Mouse (Mus musculus) hindbrain, postnatal 0 days (tissue): ENCODE measurements at regions not wholly inside any gene's neighbourhood (a gene's known extent, or its start where the extent isn't known, plus 50 kb on each side); places are given as distances from the start of the nearest gene placed in this dataset.
"Not testable (repeated sequence)": the region's sequence is repeated elsewhere in the genome, so short reads cannot be mapped to it uniquely, and the experiment has no call there.

ENCODE experiments used
- ATAC-seq: fragments of 200-750 bp; cut with Nextera tagmentation; 2 replicates; pipeline ENCODE4 v1.8.0; 2017; ENCODE audit warnings: mild to moderate bottlenecking, moderate TSS enrichment, moderate library complexity
- DNase-seq: peaks from one replicate; pipeline ENCODE4 v3.0.0-alpha.2; 2015; ENCODE audit warnings: low spot score
- H3K27ac ChIP-seq: fragments of 300-500 bp; sonication (generic); 2 replicates; pipeline ENCODE4 v1.5.1; 2014; ENCODE audit warnings: mild to moderate bottlenecking
- H3K27me3 ChIP-seq: fragments of 300-500 bp; sonication (generic); 2 replicates; pipeline ENCODE4 v1.6.1; 2014; ENCODE audit warnings: low read length, mixed read lengths; ENCODE audit not compliant: insufficient read depth
- H3K36me3 ChIP-seq: fragments of 300-500 bp; sonication (generic); 2 replicates; pipeline ENCODE4 v1.6.1; 2014; ENCODE audit warnings: low read length, mixed read lengths; ENCODE audit not compliant: insufficient read depth
- H3K4me1 ChIP-seq: fragments of 300-500 bp; sonication (generic); 2 replicates; pipeline ENCODE4 v1.6.1; 2014; ENCODE audit warnings: antibody characterized with exemption, low read length, mixed read lengths; ENCODE audit not compliant: insufficient read depth
- H3K4me2 ChIP-seq: fragments of 300-500 bp; sonication (generic); 2 replicates; pipeline ENCODE4 v1.6.1; 2014; ENCODE audit warnings: low read depth, mild to moderate bottlenecking, low read length, moderate library complexity, mixed read lengths
- H3K4me3 ChIP-seq: fragments of 300-500 bp; sonication (generic); 2 replicates; pipeline ENCODE4 v1.5.1; 2014; ENCODE audit warnings: low read length
- H3K9ac ChIP-seq: fragments of 300-500 bp; sonication (generic); replicated peaks from 2 replicates; pipeline ENCODE4 v1.6.1; 2014; ENCODE audit warnings: mild to moderate bottlenecking, low read length, moderate library complexity, mixed read lengths
- H3K9me3 ChIP-seq: fragments of 300-500 bp; sonication (generic); 2 replicates; pipeline ENCODE4 v1.6.1; 2016; ENCODE audit warnings: low read length, mixed read lengths
- CTCF ChIP-seq: IDR thresholded peaks from 2 replicates; pipeline ENCODE4 v1.5.1; 2016; ENCODE audit warnings: antibody characterized with exemption, control low read depth, low read depth
- WGBS: fragments of 180-500 bp; shearing (Covaris S2); extraction: QIAGEN DNeasy Blood & Tissue Kit; methylation state at CpG from one replicate; pipeline ENCODE4 v1.1.7; 2014; 5-methylcytosine and 5-hydroxymethylcytosine counted together

DNA sequence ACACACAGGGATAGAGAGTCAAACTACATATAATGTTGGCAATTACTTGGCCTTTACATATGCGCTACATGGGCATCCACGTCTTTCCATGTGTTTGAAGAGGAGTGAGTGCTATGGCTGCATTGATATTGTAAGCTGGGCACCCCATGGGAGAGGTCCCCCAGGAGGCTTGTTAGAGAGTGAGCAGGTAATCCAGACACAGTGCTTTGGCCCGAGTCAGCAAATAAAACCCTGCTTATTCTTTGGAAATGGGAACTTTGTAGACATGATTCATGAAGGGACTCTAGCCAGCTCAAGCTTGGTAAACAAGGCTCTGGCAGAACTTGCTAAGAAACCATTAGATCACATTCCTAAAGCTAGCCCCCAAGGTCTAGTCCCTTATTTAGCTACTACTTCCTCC, 557.6 kb upstream of the Gm10131 start:
- H3K9me3 ChIP-seq, result no peaks in the 10 kb centered on the region
- no peak for TF ChIP-seq CTCF
- no peaks in the 10 kb centered on the region for H3K27me3 ChIP-seq
- H3K36me3 ChIP-seq, result no peaks in the 10 kb centered on the region
- DNase-seq (no peak), ATAC-seq (no peak)
- no peaks in the 10 kb centered on the region for H3K4me1 ChIP-seq
- WGBS, result 87% methylated on average over 3 of the region's 3 CpGs
- H3K4me2 ChIP-seq, result no peak overlapping the region
- no peak overlapping the region for H3K9ac ChIP-seq
- no peak overlapping the region for H3K27ac ChIP-seq
- H3K4me3 ChIP-seq, result no peak overlapping the region

DNA sequence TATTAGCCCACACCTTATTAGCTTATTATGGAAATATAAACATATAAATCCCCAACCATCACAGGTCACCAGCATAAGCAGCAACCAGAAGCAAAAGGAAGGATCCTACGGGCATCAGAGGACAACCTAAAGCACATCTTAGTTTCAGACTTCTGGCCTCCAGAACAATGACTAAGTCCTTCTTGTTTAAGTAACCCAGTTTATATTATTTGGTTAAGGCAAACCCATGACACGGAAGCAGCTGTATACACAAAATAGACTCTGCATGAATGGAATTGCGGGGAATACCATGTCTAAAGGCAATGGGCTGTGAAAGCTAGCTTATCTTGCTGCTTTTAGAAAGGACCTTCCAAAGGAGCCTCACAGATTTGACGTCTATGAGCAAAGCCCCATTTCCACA, 552.9 kb upstream of the Gm10131 start:
- no peaks in the 10 kb centered on the region for H3K36me3 ChIP-seq
- 94% methylated on average over 4 of the region's 4 CpGs for WGBS
- no peak overlapping the region for H3K9ac ChIP-seq
- no peaks in the 10 kb centered on the region for H3K9me3 ChIP-seq
- no peak overlapping the region for H3K4me2 ChIP-seq
- no peak overlapping the region for H3K27ac ChIP-seq
- H3K27me3 ChIP-seq, result no peaks in the 10 kb centered on the region
- TF ChIP-seq CTCF, result no peak
- no peaks in the 10 kb centered on the region for H3K4me1 ChIP-seq
- DNase-seq (no peak), ATAC-seq (no peak)
- no peak overlapping the region for H3K4me3 ChIP-seq

DNA sequence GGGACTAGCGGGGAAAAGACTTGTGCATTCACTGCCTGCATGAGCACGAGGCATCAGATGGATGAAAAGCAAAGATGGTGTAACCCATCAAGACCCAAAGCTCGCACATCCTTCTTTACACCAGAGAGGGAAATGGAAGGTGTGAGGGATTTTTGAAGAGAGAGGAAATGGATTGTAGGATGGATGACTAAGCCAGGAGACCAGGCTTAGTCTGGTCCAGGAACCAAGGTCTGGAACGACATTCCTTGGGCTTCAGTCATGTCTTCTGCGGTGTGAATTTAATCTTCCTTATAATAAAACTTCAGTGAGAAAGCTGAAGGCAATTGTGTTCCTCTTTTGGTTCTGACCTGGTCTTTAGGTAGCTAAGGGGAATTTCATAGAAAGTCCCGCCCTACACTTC, 551.0 kb upstream of the Gm10131 start:
- TF ChIP-seq CTCF, result no peak
- WGBS, result 92% methylated on average over 6 of the region's 6 CpGs
- no peak overlapping the region for H3K4me2 ChIP-seq

DNA sequence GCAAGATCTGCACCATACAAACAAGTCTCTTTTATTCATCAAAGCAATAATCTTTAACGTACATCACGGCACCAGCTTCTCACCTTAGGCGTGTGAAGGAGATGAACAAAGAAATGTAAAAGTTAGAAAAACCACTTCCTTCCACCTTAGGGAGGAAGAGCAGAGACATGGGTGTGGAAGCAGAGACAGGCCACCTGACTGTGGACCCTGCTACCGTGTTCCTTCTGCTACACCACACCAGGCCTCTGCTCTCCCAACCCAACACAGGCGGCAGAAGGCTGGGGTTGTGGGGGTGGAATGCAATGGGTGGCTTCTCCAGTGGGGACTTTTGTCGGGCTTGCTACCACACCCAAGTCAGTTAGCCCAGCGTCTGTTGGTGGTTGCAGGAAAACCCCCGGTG, 540.2 kb upstream of the Gm10131 start:
- Histone ChIP-seq H3K4me1 (no peaks in the 10 kb centered on the region), H3K27me3 (no peaks in the 10 kb centered on the region), H3K4me3 (no peak overlapping the region), H3K4me2 (no peak overlapping the region), H3K9ac (no peak overlapping the region), H3K27ac (no peak overlapping the region), H3K36me3 (no peaks in the 10 kb centered on the region), H3K9me3 (0 out of 2 replicates have a peak, but pooled peaks cover 3% of the 10 kb centered on the region)
- DNase-seq (no peak), ATAC-seq (no peak)
- 87% methylated on average over 8 of the region's 8 CpGs for WGBS
- TF ChIP-seq CTCF, result no peak

More for the DNA sequence above, 551.0 kb upstream of the Gm10131 start:
- Histone ChIP-seq H3K4me1 (no peaks in the 10 kb centered on the region), H3K36me3 (no peaks in the 10 kb centered on the region), H3K9me3 (no peaks in the 10 kb centered on the region), H3K4me3 (no peak overlapping the region), H3K27me3 (no peaks in the 10 kb centered on the region), H3K27ac (no peak overlapping the region), H3K9ac (no peak overlapping the region)
- DNase-seq, result no peak
- ATAC-seq, result no peak

DNA sequence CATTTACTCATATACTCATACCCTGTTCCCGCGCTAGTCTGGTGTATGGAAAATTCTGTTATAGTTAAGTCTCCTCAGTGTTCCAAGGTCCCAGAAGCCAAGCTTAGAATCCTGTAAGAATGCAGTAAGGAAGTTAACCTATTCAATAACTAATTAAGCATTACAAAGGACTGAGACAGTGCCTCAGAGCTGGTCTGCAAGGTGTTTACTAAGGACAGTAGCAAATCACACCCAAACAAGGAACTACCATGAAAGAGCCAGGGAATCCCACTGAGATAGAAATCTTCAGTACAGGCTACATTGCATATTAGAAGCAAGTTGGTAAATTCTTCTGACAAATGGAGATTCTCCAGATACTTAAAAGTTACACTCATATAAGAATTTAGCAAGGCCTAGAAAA, 516.7 kb upstream of the Gm10131 start:
- H3K4me2 ChIP-seq, H3K4me3 ChIP-seq, H3K9me3 ChIP-seq, H3K4me1 ChIP-seq, H3K36me3 ChIP-seq, H3K27me3 ChIP-seq, H3K9ac ChIP-seq, H3K27ac ChIP-seq, ATAC-seq, DNase-seq: not testable (repeated sequence)
- WGBS, result 95% methylated on average over 2 of the region's 2 CpGs

DNA sequence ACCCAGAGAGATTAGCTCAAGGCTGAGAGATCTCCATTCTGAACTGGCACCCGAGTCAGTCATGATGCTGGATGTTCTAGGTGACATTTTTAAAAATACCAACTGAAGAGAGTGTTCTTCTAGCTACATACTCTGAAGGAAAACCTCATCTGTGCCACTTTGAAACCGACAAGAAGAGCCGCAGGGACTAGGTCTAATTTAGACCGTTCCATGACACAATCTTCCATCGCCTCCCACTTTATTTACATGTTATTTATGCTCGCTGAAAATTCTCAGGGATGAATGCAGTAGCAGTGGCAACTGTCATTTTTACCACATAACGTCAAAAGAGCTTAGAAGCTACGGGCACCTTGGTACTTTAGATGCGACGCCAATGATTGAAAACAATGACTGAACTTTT, 514.1 kb upstream of the Gm10131 start:
- Histone ChIP-seq H3K4me1 (no peaks in the 10 kb centered on the region), H3K27me3 (no peaks in the 10 kb centered on the region), H3K9ac (no peak overlapping the region), H3K27ac (no peak overlapping the region), H3K4me3 (no peak overlapping the region), H3K9me3 (no peaks in the 10 kb centered on the region), H3K4me2 (no peak overlapping the region), H3K36me3 (no peaks in the 10 kb centered on the region)
- DNase-seq (no peak), ATAC-seq (no peak)
- WGBS, result 81% methylated on average over 10 of the region's 10 CpGs
- no peak for TF ChIP-seq CTCF

DNA sequence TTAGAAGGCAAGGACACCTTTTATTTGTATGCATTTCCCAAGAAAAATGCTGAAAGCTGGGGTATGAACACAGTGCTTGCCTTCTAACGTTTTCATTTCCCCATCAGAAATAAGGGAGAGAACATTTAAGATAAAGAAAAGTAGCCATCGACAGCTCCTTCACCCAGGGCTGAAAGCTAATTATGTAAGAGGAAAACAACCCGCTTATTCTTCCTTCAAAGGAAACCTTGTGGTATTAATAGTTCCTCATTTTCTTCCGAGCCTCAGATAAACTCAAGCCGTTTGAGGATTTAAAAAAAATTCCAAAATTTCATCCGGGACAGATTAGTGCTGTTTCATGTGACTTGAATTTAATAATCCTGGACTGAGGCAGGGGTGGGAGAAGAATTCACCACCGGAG, 512.2 kb upstream of the Gm10131 start:
- Histone ChIP-seq H3K9ac (no peak overlapping the region), H3K27ac (no peak overlapping the region), H3K27me3 (no peaks in the 10 kb centered on the region), H3K9me3 (no peaks in the 10 kb centered on the region), H3K4me3 (no peak overlapping the region), H3K36me3 (no peaks in the 10 kb centered on the region), H3K4me1 (no peaks in the 10 kb centered on the region), H3K4me2 (no peak overlapping the region)
- 70% methylated on average over 7 of the region's 7 CpGs for WGBS
- TF ChIP-seq CTCF, result no peak
- no peak for DNase-seq
- ATAC-seq, result no peak
